Mouse (Mus musculus): ENCODE measurements around the gene Nrip2.

Nrip2 gene

DNA sequence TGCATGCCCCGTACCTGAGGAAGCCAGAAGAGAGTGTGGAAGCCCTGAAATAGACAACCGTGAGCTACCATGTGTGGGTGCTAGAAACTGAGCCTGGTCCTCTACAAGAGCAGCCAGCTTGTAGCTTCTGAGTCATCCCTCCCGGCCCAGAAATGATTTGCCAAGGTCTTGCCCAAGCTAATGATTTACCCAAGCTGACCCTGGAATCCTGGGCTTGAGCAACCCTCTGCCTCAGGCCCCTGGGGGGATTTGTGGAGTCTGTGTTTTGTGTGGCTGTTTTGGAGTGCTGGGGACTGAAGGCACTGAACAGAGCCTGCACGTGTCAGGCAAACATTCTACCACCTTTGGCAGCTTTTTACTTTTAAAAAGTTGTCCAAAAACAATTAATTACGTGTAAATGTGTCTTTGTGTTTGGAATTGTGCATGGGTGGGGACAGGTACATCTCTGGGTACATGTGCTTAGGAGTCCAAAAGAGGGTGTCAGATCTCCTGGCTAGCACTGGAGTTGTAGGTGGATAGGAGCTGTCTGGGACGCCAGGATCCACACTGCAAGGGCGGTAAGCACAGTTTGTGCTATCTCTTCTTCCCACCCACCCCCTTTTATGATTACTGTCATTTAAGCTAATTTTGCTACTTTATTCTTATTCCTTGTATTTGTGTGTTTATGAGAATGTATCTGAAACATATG, 1.4 kb upstream of the Nrip2 start:
- in situ Hi-C loops (cut with MboI, MseI): no loop called here

DNA sequence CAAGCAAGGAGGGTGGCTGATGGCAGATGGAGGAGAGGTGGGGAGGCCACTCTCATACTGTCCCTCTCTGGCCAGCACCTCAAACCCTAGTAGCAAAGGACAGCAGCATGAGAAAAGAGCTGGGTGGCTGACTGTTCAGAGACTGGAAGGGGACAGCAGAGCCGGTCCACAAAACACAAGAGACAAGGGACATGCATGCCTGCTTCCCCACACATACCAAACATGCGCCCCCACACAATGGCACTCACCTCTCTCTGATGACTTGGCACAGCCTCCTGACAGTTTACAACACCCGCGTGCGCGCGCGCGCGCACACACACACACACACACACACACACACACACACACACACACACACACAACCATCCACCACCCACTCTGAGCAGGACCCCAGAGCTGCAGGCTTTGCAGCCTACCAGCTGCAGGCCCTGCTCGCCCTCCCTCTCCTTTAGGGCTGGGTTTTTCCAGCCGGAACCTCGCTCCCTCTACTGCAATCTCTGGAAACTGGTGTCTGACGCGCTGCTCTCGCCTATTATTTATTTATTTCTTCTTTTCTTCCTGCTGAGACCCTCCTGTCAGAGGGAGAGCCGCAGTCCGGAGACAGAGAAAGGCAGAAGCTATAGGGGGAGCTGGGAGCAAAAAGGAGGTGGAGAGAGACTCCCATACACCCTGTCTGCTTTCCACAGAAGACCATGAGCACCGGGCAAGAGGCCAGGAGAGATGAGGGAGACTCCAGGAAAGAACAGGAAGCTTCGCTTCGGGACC, 507 bp downstream of the Nrip2 start:
- in situ Hi-C loops (cut with MboI, MseI): no loop called here

DNA sequence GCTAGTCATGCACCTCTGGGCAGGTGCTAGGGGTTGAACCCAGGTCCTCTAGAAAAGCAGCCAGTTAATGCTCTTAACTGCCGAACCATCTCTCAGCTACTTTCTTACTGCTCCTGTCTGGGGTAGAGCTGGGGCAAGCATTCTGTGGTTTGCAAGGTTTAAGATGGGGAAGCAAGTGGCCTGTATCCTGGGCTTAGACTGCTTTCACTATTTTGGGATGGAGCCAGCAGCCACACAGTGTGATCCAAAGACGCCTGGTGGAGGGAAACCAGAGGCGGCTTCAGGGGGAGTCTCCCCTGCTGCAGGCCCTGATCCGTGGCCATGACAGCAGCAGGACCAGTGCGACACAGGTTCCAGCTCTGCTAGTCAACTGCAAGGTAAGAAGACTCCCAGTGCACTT, 5.6 kb downstream of the Nrip2 start:
- in situ Hi-C loops (cut with MboI, MseI): no loop called here

DNA sequence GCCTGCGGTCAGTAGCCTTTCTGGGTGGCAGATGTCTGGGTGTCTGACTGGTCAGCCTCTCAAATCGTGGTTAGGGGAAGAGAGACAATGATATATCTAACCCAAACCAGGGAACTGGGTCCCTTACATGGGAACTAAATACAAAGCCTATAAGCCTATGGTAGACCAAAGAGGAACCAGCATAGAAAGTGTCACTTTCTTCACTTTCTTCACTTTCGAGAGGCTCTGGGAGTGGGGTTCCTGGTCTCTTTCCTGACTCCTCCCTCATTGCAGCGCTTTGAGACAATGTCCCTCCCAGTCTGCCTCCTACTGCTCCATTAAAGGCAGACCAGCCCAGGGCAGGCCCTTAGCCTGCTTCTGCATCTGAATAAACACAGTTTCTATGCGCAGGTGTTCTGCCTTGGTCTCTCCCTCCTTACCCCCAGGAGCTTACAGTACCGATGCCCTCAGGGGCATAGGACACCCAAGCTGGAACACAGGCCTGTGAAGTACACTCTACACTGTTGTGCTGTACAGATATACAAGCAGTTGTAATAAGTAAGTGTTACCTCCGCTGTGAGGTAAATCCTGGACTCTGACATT, 9.5 kb downstream of the Nrip2 start:
- in situ Hi-C loops (cut with MboI, MseI): no loop called here

DNA sequence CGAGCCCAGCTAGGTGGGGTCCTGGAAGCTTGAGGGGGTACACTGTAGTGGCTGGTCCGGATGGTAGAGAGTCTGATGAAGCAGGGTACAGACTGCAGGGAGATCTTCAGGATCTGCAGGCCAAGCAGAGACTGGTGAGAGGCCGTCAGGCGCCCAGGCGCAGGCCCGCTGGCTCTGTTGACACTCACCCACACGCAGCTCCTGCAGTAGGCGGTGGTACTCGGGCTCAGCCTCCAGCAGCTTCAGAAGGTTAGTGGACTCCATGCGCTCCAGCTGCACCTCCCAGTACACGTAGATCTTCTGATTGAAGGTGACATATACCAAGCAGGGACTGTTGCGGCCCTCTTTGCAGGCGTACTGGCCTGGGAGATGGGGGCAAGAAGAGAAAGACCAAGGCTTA, 11.2 kb downstream of the Nrip2 start:
- in situ Hi-C loops (cut with MboI, MseI): loop anchor here (5.0 kb wide), 1 partner anchor 48 kb away; the partner anchor contains the start of genes Foxm1 and Rhno1

DNA sequence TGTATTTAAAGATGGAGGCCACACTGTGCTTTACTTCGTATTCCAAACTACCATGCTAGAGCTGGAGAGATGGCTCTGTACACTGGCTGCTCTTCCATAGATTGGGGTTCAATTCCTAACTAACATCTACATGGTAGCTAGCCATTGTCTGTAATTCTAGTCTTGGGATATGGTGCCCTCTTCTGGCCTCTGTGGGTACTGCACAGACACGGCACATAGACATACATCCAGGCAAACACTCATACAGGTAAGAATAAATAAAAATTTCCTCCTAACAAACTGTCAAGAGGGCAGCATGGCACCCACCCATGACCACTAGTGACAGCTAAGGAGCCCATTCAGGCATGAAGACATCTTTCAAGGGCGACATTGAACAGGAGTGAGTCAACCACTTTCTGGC, 12.0 kb downstream of the Nrip2 start:
- in situ Hi-C loops (cut with MboI, MseI): loop anchor here (5.0 kb wide), 1 partner anchor 49 kb away; the partner anchor contains the start of genes Foxm1 and Rhno1

DNA sequence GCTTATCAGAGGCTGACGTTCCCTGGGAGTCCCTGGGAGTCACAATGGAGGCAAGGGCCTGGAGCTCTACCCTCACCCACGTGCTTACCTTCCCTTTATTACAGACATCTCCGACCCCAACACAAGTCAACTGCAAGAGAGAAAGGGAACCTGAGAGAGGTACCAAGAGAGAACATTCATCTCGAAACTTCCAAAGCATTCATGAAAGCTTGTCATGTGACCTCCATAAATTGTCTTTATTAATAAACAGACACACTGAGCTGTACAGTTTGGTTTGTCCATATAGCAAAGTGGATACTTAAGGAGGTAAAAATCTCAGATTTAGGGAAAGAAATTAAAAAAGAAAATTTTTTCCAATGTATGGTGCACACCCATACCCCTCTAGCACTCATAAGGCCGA, 17.1 kb downstream of the Nrip2 start:
- in situ Hi-C loops (cut with MboI, MseI): no loop called here

DNA sequence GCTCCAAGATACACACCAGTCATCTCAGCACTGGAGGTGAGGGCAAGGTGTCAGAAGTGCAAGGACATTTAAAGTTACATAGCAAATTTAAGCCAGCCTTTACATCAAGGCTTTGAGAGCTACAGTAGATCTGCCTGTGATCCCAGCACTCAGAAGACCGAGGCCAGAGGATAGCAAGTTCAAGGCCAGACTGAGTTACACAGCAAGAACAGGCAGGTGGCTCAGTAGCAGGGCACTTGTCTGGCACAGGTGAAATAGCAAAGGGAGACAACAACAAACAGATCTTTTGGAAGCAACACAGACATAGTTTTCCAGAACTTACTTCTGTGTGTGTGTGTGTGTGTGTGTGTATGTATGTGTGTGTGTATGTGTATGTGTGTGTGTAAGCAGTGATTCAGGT, 19.0 kb downstream of the Nrip2 start:
- in situ Hi-C loops (cut with MboI, MseI): no loop called here

DNA sequence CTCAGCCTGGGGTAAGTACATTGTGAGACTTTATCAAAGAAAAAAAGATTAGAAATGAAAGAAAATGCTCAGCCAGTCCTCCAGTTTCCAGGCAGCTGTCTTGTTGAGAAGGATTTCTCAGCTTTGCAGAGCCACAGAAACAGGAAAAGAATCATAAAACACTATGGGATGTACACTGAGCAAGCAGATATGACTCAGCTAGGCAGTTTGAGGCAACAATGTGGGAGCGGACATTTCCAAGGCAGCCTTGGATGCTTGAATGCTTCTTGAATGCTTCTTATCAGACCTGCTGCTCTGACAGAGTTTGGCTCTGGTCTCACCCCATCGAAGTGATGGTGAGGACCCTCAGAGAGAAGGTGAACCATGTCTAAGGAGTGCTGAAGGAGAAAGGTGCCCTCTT, 21.9 kb downstream of the Nrip2 start:
- in situ Hi-C loops (cut with MboI, MseI): no loop called here

DNA sequence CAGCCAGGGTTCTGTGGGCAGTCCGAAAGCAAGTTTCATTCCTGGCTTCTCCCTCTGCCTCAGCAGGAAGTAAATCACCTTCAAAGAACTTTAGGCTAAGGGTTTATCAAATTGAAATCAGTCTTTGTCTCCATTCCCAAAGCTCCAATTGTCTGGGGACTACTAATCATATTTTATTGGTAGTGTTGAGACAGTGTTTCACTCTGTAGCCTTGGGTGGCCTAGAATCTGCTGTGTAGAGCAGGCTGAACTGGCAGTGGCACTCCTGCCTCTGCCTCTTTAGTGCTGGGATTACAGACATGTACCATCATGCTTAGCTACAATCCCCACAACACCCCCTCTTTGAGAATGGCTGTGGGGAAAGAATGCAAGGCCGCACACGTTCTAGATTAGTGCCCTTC, 22.4 kb downstream of the Nrip2 start:
- in situ Hi-C loops (cut with MboI, MseI): no loop called here

DNA sequence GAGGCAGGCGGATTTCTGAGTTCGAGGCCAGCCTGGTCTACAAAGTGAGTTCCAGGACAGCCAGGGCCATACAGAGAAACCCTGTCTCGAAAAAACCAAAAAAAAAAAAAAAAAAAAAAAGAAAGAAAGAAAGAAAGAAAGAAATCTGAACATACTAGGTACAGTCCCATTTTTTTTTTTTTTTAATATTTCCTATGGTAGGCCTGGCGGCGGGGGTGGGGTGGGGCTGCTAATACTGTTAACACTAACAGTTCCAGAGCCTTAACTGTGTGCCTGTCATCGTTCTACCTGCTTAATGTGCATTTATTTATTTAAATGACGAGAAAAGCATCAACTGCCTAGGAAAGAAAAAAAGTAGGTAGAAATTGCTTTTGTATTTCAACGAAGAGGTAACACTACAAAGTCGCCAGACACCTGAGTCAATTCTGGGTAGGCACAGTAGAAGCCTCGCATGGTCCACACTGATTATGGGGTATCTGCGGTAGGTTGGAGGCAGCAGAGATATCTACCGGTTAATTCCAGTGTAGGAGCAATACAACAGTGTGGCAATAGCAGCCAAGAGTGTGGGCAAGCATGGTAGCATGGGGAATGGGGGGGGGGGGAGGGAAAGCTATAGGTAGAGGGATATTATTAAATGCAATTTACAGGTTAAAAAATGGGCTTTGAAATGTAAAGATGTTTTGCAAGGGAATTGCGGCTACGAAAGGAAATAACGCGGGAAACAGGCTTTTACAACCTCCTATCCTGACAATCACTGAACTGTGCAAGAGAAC, 24.6 kb downstream of the Nrip2 start:
- in situ Hi-C loops (cut with MboI, MseI): no loop called here

DNA sequence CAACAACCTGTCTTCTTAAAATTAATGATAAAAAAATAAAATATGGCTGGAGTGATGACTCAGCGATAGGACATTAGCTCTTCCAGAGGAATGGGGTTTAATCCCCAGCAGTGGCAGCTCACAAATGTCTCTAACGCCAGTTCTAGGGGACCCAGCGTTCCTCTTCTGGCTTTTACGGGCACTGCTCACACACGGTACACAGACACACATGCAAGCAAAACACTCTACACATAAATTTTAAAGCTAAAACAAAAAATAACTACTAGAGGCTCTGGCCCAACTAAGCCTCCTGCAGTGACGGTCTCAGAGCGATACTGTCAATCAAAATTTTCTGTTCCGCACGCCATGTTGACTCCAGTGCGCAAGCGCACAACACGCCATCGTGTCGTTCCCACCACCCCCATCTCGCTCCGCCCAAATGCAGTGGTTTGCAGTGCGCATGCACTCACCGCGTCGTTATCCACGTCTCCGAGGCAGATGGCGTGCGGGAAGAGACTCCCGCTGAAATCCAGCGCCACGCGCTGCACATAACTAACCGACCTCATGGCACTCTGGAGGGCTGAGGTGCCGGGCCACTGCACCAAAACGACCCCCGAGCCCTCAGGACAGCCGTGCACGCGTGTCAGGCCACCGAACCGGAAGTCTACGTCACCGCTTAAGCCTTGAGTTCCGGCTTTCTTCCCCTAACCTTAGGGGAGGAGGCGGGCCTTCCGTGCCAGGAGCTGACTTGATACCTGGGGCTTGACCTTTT, 25.3 kb downstream of the Nrip2 start, which contains the start of gene Itfg2:
Gene Itfg2, minus strand, starts transcription at position 663 of the 751 bp plus-strand sequence.
- in situ Hi-C loops (cut with MboI, MseI): no loop called here

DNA sequence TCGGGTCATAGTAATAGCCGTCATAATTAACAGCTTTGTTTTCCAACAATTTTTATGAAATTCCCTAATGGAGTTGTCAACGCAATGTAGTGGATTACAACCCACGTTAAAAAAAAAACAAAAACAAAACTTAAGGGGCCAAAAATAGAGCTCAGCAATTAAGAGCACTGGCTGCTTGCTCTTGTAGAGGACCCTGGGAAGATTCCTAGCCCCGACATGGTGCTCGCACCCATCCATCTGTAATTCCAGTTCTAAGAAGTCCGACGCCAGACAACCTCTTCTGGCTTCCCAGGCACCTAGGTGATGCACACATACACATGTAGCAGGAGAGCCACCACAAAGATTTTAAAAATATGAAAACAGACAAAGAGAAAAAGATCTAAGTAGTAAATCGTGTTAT, 25.9 kb downstream of the Nrip2 start:
- in situ Hi-C loops (cut with MboI, MseI): no loop called here

DNA sequence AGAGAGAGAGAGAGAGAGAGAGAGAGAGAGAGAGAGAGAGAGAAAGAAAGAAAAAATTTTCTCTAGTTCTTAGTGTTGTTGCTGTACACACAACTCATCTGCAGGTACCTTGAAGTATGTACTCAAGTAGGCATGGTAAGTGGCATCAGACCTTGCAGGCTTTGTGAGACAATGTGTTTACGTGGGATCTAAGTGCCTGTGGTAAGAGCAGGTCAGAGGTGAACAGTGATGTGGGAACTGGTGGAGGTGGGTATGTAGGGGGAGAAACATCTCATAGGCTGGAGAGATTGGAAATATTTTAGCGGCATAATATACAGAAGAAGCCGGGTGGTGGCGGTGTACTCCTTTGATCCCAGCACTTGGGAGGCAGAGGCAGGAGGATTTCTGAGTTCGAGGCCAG, 28.5 kb downstream of the Nrip2 start:
- in situ Hi-C loops (cut with MboI, MseI): no loop called here

DNA sequence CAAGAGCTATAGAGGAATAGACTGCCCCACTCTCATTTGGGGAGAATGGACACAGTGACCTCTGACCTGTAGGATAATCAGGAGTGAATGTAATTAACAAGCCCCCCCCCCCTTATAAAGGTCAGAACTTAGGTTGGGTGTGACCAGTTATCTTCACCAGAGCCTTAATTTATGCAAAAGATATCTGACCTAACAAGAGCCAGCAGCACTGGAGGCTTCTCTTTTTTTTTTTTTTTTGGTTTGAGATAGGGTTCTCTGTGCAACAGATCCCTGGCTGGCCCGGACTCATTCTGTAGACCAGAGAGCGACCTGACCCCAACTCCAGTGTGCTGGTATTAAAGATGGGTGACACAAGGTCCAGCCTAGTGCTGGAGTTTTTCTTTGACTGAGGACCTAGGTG, 30.2 kb downstream of the Nrip2 start:
- in situ Hi-C loops (cut with MboI, MseI): no loop called here

DNA sequence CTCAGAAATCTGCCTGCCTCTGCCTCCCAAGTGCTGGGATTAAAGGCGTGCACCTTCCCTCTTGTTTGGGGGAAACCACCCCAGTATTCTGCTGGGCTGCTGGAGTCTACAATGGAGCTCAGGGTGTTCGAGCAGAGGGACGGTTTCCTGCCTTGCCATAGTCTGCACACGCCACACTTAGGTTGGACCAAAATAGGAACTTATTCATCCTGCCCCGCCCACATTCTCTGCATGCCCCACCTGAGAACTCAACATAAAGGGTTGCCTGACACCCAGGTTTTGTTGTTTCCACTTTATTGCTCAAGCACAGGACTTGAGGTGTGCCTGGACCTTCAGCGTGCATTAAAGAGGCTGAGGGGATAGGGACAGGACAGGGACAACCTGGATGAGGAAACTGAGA, 30.7 kb downstream of the Nrip2 start:
- in situ Hi-C loops (cut with MboI, MseI): no loop called here

DNA sequence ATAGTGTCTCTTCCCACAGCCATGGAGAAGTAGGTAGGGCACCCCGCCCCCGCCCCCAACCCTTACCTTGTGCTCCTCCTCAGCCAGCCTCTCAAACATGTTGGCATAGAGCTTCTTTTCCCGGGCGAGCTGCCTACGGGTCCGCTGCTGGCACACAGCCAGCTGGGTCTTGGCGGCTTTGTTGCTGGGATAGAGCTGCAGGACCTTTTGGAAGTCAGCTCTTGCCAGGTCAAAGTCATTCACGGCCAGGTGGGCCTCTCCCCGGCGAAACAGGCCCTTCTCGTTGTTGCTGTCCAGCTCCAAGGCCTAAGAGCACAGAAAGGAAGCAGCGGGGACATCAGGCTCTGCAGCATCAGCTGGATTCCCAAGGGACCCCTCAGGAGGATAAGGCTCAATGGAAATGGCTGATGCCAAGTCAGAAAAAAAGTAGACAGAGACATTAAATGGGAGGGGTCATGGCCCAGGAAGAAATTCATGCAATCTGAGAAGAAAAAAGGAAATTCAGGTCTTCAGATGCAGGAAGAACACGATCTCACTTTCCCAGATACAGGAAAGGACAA, 33.3 kb downstream of the Nrip2 start:
- in situ Hi-C loops (cut with MboI, MseI): no loop called here

DNA sequence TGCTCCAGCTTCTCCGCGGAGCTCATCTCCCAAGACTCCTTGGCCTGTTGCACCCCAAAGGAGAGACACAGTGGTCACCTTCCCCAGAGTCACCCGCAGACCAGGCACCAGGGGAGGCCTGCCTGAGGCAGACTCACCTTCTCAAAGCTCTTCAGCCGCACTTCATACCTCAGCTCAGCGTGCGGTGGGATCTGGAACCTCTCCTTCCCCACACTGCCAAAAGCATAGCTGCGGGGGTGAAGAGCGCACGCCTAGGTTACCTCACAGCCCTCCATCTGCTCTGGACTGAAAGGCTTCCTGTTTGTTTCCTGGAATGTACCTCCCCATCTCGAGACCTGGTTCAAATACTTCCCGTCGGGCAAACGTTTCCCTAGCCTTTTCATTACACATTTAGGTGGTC, 34.5 kb downstream of the Nrip2 start:
- in situ Hi-C loops (cut with MboI, MseI): no loop called here

DNA sequence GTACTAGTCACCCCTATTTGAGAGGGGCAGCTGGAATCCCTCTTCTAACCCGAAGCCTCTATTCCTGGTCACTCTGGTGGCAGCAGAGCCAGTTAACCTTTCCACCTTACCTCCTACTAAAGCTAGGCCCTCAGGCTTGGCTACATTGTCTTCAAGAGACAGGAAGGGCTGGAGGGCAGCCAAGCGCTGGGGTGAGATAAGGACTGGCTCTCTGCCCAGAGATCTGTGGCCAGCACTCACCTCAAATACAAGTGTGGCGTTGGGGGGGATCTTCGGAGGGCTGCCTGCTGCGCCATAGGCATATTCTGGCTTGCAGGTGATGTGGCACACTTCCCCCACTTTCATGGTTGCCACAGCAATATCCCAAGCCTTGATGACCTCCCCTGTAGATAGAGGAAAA, 36.4 kb downstream of the Nrip2 start:
- in situ Hi-C loops (cut with MboI, MseI): no loop called here

DNA sequence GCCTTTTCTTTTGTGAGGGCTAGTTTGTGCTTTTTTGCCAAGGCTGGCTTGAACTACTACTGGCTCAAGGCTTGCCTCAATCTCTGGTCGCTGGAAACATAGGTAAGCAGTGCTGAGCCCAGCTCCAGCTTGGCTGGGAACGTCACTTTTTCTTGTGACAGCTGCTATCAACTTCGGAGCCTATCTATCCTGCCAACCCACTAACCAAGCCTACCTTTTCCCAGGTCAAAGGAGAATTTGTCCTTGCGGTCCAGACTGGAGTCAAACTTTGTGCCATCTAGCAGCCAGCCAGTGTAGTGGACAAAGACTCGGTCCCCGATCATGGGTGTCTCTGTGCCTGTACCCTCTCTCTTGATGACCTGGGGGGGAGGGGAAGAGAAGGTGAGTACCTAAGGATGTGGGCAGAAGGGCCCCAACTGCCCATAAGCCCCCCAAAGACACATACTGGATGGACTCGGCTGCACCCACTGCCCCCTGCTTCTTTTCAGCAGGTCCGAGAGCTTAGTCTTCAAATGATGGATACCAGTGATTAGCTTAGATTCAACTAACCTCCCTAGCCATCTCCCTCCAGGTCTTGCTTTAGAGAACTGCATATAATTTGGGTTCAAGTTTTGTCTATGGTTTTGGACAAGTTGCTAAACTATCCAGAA, 37.4 kb downstream of the Nrip2 start:
- in situ Hi-C loops (cut with MboI, MseI): no loop called here

DNA sequence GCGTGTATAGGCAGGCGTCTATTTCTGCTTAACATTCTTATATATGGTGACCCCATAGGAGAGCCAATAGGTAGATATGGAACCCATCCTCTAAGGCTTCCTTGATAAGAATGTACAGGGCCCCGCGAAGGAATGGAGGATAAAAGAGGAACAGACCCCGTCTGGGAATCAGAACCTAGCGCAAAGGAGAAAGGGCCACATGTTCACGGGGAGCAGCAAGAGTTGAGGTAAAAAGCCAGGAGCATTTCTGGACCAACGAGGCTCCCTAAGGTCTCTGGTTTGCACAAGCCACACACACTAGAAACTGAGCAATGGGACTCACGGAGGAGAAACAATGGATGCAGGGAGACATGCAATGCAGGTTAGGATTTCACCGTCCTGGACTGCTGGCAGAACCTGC, 38.2 kb downstream of the Nrip2 start:
- in situ Hi-C loops (cut with MboI, MseI): no loop called here
